Mouse (Mus musculus): ENCODE results near the gene Pm20d1.

- TF ChIP-seq CTCF (IDR thresholded peaks at IDR 0.05; ENCODE audit: low read depth, low read length) (no peak), POLR2A (IDR thresholded peaks at IDR 0.05; ENCODE audit: extremely low read depth, insufficient read depth, low read length) (no peak)
Measured at GRCm38 (mm10) chr1:131824528-131825181, 27.5 kb downstream of the Pm20d1 start.
